Mouse (Mus musculus) layer of hippocampus, adult 2 months (tissue): ENCODE data around the gene Olfr730. TPM values are rescaled to one million over a fixed set of nuclear protein-coding genes. Genes with fewer than 3 reads are reported as not detected.

Source experiments
- DNase-seq, 2 experiments: peaks; one replicate each; pipeline ENCODE4 v3.0.0; 2022; ENCODE audit warnings: low spot score in 2 of 2
- H3K27ac ChIP-seq: fragments of 200-600 bp; 2 replicates; pipeline ENCODE4 v1.8.1; 2022
- H3K4me3 ChIP-seq: fragments of 200-600 bp; 2 replicates; pipeline ENCODE4 v1.8.1; 2022; ENCODE audit warnings: mild to moderate bottlenecking
- CTCF ChIP-seq: fragments of 200-600 bp; conservative IDR thresholded peaks from 2 replicates; pipeline ENCODE4 v1.8.1; 2022; ENCODE audit warnings: antibody characterized with exemption, mild to moderate bottlenecking, moderate library complexity
- long read RNA-seq, 2 experiments: library from polyadenylated mRNA; stranded (forward); transcript quantifications; one replicate each; pipeline ENCODE4 v2.0.0; 2021; ENCODE audit warnings: borderline mapping rate in 2 of 2
- total RNA-seq, 2 experiments: library from RNA; stranded (reverse); gene quantifications; 2 replicates each; pipeline ENCODE4 v1.2.3; 2021

The Olfr730 gene
- not detected for total RNA-seq
- long read RNA-seq, experiment 1, result 0 reads
- long read RNA-seq, experiment 2, result 0 reads

DNA sequence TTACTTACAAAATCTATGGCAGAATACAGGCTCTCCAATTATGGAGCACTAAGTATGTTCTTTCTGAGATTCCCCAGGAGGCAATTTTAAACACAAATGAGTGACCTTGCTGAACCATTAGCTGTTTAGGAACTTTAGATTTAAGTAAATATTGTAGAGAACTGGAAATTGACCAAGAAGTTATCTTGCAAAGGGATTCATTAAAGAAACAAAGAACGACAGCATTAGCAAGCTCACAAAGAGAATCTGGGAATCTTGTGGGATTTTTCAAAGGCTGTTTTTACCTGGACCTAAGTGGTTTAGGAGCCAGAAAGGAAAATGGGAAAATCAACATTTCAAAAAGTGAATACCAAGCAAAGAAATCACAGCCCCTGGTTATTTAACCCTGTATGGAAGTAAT lies at the start of gene Olfr730:
Gene Olfr730 (minus strand): TSS at position 101 of the 400 bp plus-strand sequence.
- TF ChIP-seq CTCF, result no peak
- H3K27ac ChIP-seq, result no peak within 1 kb of the TSS
- no peak for DNase-seq
- no peak within 1 kb of the TSS for H3K4me3 ChIP-seq

DNA sequence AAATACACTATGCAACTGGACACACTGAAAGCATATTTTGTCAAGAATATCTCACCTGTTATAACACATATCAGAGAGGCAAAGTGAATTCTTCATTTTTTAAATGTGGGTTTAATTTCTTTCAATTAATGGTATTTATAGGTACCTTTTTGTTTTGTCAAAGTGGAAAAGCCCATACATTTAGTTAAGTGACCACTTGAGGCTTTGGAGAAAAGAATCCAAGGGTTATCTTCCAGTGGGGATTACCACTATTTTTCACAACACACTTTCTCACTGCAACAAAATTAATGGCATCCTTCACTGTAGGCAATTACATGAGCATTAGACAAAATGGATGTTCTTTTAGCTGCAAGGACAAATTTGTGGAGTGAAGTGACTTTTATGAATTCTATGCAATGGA lies 35.2 kb downstream of the Olfr730 start, which contains the start of gene Olfr729:
Gene Olfr729 (minus strand): TSS at position 101 of the 400 bp plus-strand sequence.
- no peak for DNase-seq
- H3K27ac ChIP-seq, result no peak within 1 kb of the TSS
- no peak within 1 kb of the TSS for H3K4me3 ChIP-seq
- no peak for TF ChIP-seq CTCF

DNA sequence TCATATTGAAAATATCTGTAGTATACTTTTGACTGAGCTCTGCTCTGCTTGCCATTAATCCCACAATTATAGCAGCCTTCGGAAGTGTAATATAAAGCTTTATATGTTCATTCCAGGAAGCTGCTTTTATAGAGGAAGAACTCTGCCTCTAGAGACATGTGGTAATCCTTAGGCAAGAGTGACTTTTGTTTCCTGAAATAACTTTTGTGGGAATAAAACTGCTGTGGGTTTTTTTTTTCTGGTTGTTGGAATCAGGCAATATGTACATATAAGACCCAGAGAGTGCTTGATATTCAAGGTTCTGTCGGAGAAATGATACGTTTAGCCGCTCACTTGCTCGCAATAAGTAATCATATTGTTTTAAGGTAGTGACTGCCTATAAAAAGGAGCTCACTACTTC lies 45.4 kb downstream of the Olfr730 start, which contains the start of gene Olfr728:
Gene Olfr728 (minus strand): TSS at position 101 of the 400 bp plus-strand sequence.
- DNase-seq, result no peak
- no peak within 1 kb of the TSS for H3K4me3 ChIP-seq
- no peak for TF ChIP-seq CTCF
- no peak within 1 kb of the TSS for H3K27ac ChIP-seq

Other genes starting within 250 kb of the Olfr730 start
- not detected for gene Olfr724, start 224.9 kb downstream of the Olfr730 start, total RNA-seq
- not detected for gene Olfr725, start 147.8 kb downstream of the Olfr730 start, total RNA-seq
- not detected for gene Olfr726, start 97.2 kb downstream of the Olfr730 start, total RNA-seq
- gene Olfr727, start 65.0 kb downstream of the Olfr730 start, total RNA-seq, result not detected
- not detected for gene Olfr728, start 45.5 kb downstream of the Olfr730 start, total RNA-seq
- not detected for gene Olfr729, start 35.3 kb downstream of the Olfr730 start, total RNA-seq
- not detected for gene Olfr731, start 53.7 kb upstream of the Olfr730 start, total RNA-seq
- gene Olfr732, start 96.0 kb upstream of the Olfr730 start, total RNA-seq, result not detected
- gene Olfr733, start 113.3 kb upstream of the Olfr730 start, total RNA-seq, result not detected
- not detected for gene Olfr734, start 138.6 kb upstream of the Olfr730 start, total RNA-seq
- not detected for gene Olfr735, start 160.7 kb upstream of the Olfr730 start, total RNA-seq
- gene Tlr11, start 169.7 kb upstream of the Olfr730 start, total RNA-seq, result not detected
- gene Olfr736, start 193.0 kb upstream of the Olfr730 start, total RNA-seq, result not detected
- gene Olfr738, start 219.4 kb upstream of the Olfr730 start, total RNA-seq, result not detected
- not detected for gene Olfr739, start 230.4 kb upstream of the Olfr730 start, total RNA-seq